Mouse (Mus musculus) hindbrain, embryonic 11.5 days (tissue): ENCODE results near the gene Foxc2. TPM values are rescaled to one million over a fixed set of nuclear protein-coding genes. Genes with fewer than 3 reads are reported as not detected.

Experiments
- ATAC-seq: fragments of 200-750 bp; cut with Nextera tagmentation; 2 replicates; pipeline ENCODE4 v1.8.0; 2017; ENCODE audit warnings: mild to moderate bottlenecking, moderate TSS enrichment, moderate library complexity; ENCODE audit not compliant: low FRiP score
- DNase-seq: peaks from one replicate; pipeline ENCODE4 v3.0.0-alpha.2; 2015; ENCODE audit warnings: low spot score
- H3K27ac ChIP-seq: fragments of 300-500 bp; sonication (generic); 2 replicates; pipeline ENCODE4 v1.5.1; 2014; ENCODE audit warnings: mild to moderate bottlenecking, low read depth, low read length
- H3K27me3 ChIP-seq: fragments of 300-500 bp; sonication (generic); 2 replicates; pipeline ENCODE4 v1.6.1; 2014; ENCODE audit warnings: mild to moderate bottlenecking, low read length, moderate library complexity, mixed read lengths; ENCODE audit not compliant: control insufficient read depth, insufficient read depth
- H3K36me3 ChIP-seq: fragments of 300-500 bp; sonication (generic); 2 replicates; pipeline ENCODE4 v1.6.1; 2014; ENCODE audit warnings: mild to moderate bottlenecking, low read length, moderate library complexity, mixed read lengths; ENCODE audit not compliant: control insufficient read depth, insufficient read depth
- H3K4me1 ChIP-seq: fragments of 300-500 bp; sonication (generic); replicated peaks from 2 replicates; pipeline ENCODE4 v1.6.1; 2014; ENCODE audit warnings: low read length, mixed read lengths; ENCODE audit not compliant: control insufficient read depth, insufficient read depth
- H3K4me2 ChIP-seq: fragments of 300-500 bp; sonication (generic); replicated peaks from 2 replicates; pipeline ENCODE4 v1.6.1; 2014; ENCODE audit warnings: mild to moderate bottlenecking, low read depth, low read length
- H3K4me3 ChIP-seq: fragments of 300-500 bp; sonication (generic); 2 replicates; pipeline ENCODE4 v1.5.1; 2014; ENCODE audit warnings: low read depth, low read length
- H3K9ac ChIP-seq: fragments of 300-500 bp; sonication (generic); 2 replicates; pipeline ENCODE4 v1.6.1; 2014; ENCODE audit warnings: low read depth, low read length
- H3K9me3 ChIP-seq: fragments of 300-500 bp; sonication (generic); 2 replicates; pipeline ENCODE4 v1.6.1; 2016; ENCODE audit warnings: low read length; ENCODE audit not compliant: control insufficient read depth
- WGBS: fragments of 180-500 bp; shearing (Covaris S2); extraction: QIAGEN DNeasy Blood & Tissue Kit; methylation state at CpG from one replicate; pipeline ENCODE4 v1.1.7; 2014; 5-methylcytosine and 5-hydroxymethylcytosine counted together
- polyA plus RNA-seq: library from polyadenylated mRNA; unstranded; fragments of >200 nt; fragmentation: Nextera tagmentation; extraction: Ambion mirVana; gene quantifications from 2 replicates; pipeline ENCODE4 v1.2.1, GENCODE M21; 2014

Foxc2 gene
- polyA plus RNA-seq, 1 experiment from 2014 or later: 8.0 TPM

DNA sequence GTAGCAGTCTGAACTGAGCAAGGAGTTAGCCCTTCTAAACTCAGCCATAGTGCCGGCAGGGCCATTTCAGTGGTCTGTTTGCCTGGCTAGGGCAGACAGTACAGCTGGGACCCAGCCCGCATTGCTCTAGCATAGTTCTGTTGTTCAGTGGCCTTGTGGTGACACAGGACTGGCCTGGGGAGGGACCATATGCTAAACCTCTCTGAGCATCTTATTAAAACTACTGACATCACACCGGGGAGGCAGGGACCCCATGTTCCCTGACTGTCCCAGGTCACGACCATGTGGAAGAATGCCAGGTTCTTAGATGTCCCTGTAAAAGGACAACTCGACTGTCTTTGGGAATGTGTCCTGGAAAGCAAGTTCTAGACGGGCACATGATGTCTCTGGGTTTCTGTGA is 23.8 kb upstream of the Foxc2 start:
- ATAC-seq (0 out of 2 replicates have a peak, but pooled peaks have one; percentile 10), DNase-seq (peak; percentile 13)
- Histone ChIP-seq H3K27ac (no peak overlapping the region), H3K4me3 (no peak overlapping the region), H3K9me3 (no peaks in the 10 kb centered on the region), H3K9ac (no peak overlapping the region), H3K4me2 (no peak overlapping the region), H3K4me1 (0 out of 2 replicates have a peak, but pooled peaks cover 3% of the 10 kb centered on the region), H3K27me3 (peaks cover 61% of the 10 kb centered on the region), H3K36me3 (no peaks in the 10 kb centered on the region)
- WGBS: 32% methylated on average over 6 of the region's 6 CpGs

- WGBS: 6% methylated on average over 16 of the region's 16 CpGs
- H3K36me3 ChIP-seq: 0 out of 2 replicates have a peak, but pooled peaks cover 2% of the 10 kb centered on the region
These were observed 23.3 kb upstream of the Foxc2 start for GRCm38 (mm10) chr8:121092627-121093026.

GRCm38 (mm10) chr8:121093496-121093895 is 22.5 kb upstream of the Foxc2 start:
- Histone ChIP-seq H3K4me1 (0 out of 2 replicates have a peak, but pooled peaks cover 3% of the 10 kb centered on the region), H3K27me3 (peaks cover 51% of the 10 kb centered on the region), H3K27ac (no peak overlapping the region), H3K9me3 (no peaks in the 10 kb centered on the region), H3K36me3 (0 out of 2 replicates have a peak, but pooled peaks cover 2% of the 10 kb centered on the region), H3K4me3 (no peak overlapping the region), H3K9ac (no peak overlapping the region), H3K4me2 (no peak overlapping the region)
- ATAC-seq (0 out of 2 replicates have a peak, but pooled peaks have one; percentile 8), DNase-seq (no peak)
- 62% methylated on average over 6 of the region's 6 CpGs for WGBS

More at GRCm38 (mm10) chr8:121092627-121093026, 23.3 kb upstream of the Foxc2 start:
- no peak overlapping the region for H3K4me2 ChIP-seq
- no peaks in the 10 kb centered on the region for H3K9me3 ChIP-seq
- no peak overlapping the region for H3K27ac ChIP-seq
- H3K27me3 ChIP-seq: peaks cover 56% of the 10 kb centered on the region
- peak; percentile 64 for ATAC-seq
- H3K4me3 ChIP-seq: no peak overlapping the region
- H3K4me1 ChIP-seq: 0 out of 2 replicates have a peak, but pooled peaks cover 3% of the 10 kb centered on the region
- H3K9ac ChIP-seq: no peak overlapping the region
- peak; percentile 96 for DNase-seq

DNA sequence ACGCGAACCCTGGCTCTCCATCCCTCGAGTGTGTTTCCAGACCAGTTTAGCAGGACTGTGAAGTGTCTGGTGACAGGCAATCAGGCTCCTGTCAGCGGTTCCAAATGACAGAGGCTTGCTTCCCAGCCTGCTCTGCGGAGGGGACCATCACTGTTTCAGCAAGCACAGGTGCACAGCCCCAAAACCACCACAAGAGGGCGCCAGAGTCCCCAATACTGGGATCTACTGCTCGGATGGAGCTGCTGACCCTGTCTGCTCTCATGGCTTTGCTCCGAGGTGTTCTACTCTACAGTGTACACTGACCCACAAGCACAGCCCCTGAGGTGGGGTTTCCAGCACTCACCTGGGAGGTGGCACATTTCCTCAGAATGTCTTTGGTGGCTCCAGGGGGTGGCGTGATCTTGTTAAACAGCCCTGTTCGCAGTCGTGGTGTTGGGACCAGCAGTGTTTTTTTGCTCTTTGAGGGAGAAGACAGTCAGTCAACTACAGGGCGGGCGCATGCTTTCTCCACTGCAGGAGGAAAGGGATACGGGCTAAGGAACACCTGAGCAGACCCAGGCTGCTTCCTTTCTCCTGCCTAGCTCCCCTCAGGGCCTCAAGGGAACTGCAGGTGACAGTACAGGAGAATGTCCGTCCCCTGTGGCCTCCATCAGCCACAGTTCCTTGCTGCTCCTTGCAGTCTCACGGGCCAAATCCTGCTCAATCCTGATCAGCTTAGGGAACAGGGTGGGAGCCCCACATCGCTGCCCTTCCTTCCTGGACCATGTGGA is 11.7 kb upstream of the Foxc2 start:
- no peak overlapping the region for H3K4me3 ChIP-seq
- H3K9me3 ChIP-seq: no peaks in the 10 kb centered on the region
- WGBS: 49% methylated on average over 17 of the region's 17 CpGs
- no peak overlapping the region for H3K27ac ChIP-seq
- H3K9ac ChIP-seq: no peak overlapping the region
- no peak overlapping the region for H3K4me2 ChIP-seq
- ATAC-seq: 0 out of 2 replicates have a peak, but pooled peaks have one; percentile 26
- peaks cover 10% of the 10 kb centered on the region for H3K4me1 ChIP-seq
- H3K36me3 ChIP-seq: peaks cover 13% of the 10 kb centered on the region; the same call in 1 of the 2 replicates
- peak; percentile 93 for DNase-seq
- H3K27me3 ChIP-seq: no peaks in the 10 kb centered on the region

- Histone ChIP-seq H3K4me1 (peaks cover 10% of the 10 kb centered on the region), H3K27ac (peak within 1 kb of the TSS; percentile 12; the same call in 1 of the 2 replicates), H3K36me3 (0 out of 2 replicates have a peak, but pooled peaks cover 4% of the 10 kb centered on the region), H3K9ac (peak within 1 kb of the TSS; percentile 67), H3K9me3 (no peaks in the 10 kb centered on the region), H3K4me2 (peak within 1 kb of the TSS; percentile 70), H3K27me3 (peaks cover 9% of the 10 kb centered on the region; the same call in 1 of the 2 replicates), H3K4me3 (peak within 1 kb of the TSS; percentile 61)
- WGBS: 1% methylated on average over 75 of the region's 75 CpGs
- peak; percentile 99 for DNase-seq
- ATAC-seq: peak; percentile 93
These were observed 8.0 kb upstream of the Foxc2 start, which contains the start of gene Mthfsd for GRCm38 (mm10) chr8:121107668-121108656. TSS of gene Mthfsd (minus strand) at chr8:121108392.

DNA sequence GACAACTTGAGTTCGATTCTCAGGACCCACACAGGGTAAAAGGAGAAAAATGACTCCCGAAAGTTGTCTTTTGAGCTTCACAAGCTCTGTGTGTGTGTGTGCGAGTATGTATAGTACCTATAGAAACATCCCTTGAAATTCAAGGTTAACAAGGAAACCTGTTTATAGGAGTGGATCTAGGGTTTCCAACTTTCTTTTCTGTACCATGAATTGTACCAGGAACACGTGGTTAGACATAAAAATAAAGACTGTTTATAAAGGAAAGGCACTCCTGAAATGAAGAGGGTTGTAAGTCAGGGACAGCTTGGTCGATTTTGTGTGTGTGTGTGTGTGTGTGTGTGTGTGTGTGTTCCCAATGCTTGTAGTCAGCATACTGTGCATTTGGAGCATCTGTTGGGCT is 7.3 kb upstream of the Foxc2 start:
- 0 out of 2 replicates have a peak, but pooled peaks cover 3% of the 10 kb centered on the region for H3K36me3 ChIP-seq

GRCm38 (mm10) chr8:121111145-121111907 is 4.6 kb upstream of the Foxc2 start:
- no peak overlapping the region for H3K4me3 ChIP-seq
- peaks cover 39% of the 10 kb centered on the region for H3K27me3 ChIP-seq
- H3K9ac ChIP-seq: no peak overlapping the region
- 49% methylated on average over 7 of the region's 7 CpGs for WGBS
- H3K36me3 ChIP-seq: no peaks in the 10 kb centered on the region
- H3K27ac ChIP-seq: no peak overlapping the region
- peaks cover 12% of the 10 kb centered on the region for H3K4me1 ChIP-seq
- H3K4me2 ChIP-seq: no peak overlapping the region
- no peak for DNase-seq
- no peaks in the 10 kb centered on the region for H3K9me3 ChIP-seq
- ATAC-seq: no peak

More for the DNA sequence above, 7.3 kb upstream of the Foxc2 start:
- H3K27me3 ChIP-seq: peaks cover 12% of the 10 kb centered on the region
- peak overlapping the region; percentile 70 for H3K4me2 ChIP-seq
- ATAC-seq (no peak), DNase-seq (no peak)
- H3K4me1 ChIP-seq: peaks cover 10% of the 10 kb centered on the region
- no peak overlapping the region for H3K27ac ChIP-seq
- H3K4me3 ChIP-seq: peak overlapping the region; percentile 61
- H3K9ac ChIP-seq: peak overlapping the region; percentile 67
- 16% methylated on average over 5 of the region's 5 CpGs for WGBS
- H3K9me3 ChIP-seq: no peaks in the 10 kb centered on the region
